Mouse (Mus musculus) urinary bladder, postnatal 36 days (tissue): ENCODE measurements around the gene Chp1.
"Not testable (repeated sequence)": the region's sequence is repeated elsewhere in the genome, so short reads cannot be mapped to it uniquely, and the experiment has no call there.

Experiments used
- DNase-seq, 2 experiments: peaks; one replicate each; pipeline ENCODE4 v3.0.0; 2022; ENCODE audit warnings: low spot score in 2 of 2, mixed read lengths in 1 of 2

Gene Chp1

GRCm38 (mm10) chr2:119547522-119548370 is at the start of gene Chp1, which contains the start of gene Exd1:
Gene Chp1, plus strand, starts transcription at chr2:119547697.
Gene Exd1, minus strand, starts transcription at chr2:119547627.
- DNase-seq: peak; percentile 97 to 99

- DNase-seq: no peak
Measured at GRCm38 (mm10) chr2:119498859-119499258, 48.6 kb upstream of the Chp1 start.

GRCm38 (mm10) chr2:119500965-119501652 is 46.4 kb upstream of the Chp1 start:
- no peak for DNase-seq

GRCm38 (mm10) chr2:119507108-119507507 is 40.4 kb upstream of the Chp1 start:
- no peak for DNase-seq

- DNase-seq: not testable (repeated sequence)
Measured at GRCm38 (mm10) chr2:119508518-119508917, 39.0 kb upstream of the Chp1 start.

GRCm38 (mm10) chr2:119510856-119511255 is 36.6 kb upstream of the Chp1 start:
- no peak for DNase-seq

- DNase-seq: no peak
Measured at GRCm38 (mm10) chr2:119512292-119512691, 35.2 kb upstream of the Chp1 start.

GRCm38 (mm10) chr2:119514026-119514522 is 33.4 kb upstream of the Chp1 start:
- no peak for DNase-seq

- no peak for DNase-seq
Measured at GRCm38 (mm10) chr2:119516811-119517210, 30.7 kb upstream of the Chp1 start.

- DNase-seq: peak in 1 of 2 experiments; percentile 4
Measured at GRCm38 (mm10) chr2:119520550-119520949, 26.9 kb upstream of the Chp1 start.

- no peak for DNase-seq
Measured at GRCm38 (mm10) chr2:119523836-119524235, 23.7 kb upstream of the Chp1 start.

GRCm38 (mm10) chr2:119525422-119525821 is 22.1 kb upstream of the Chp1 start:
- DNase-seq: no peak

GRCm38 (mm10) chr2:119538802-119539201 is 8.7 kb upstream of the Chp1 start:
- no peak for DNase-seq

GRCm38 (mm10) chr2:119542106-119542505 is 5.4 kb upstream of the Chp1 start:
- DNase-seq: peak; percentile 31 to 66

- DNase-seq: no peak
Measured at GRCm38 (mm10) chr2:119543656-119544055, 3.8 kb upstream of the Chp1 start.

- DNase-seq: peak; percentile 83 to 91
Measured at GRCm38 (mm10) chr2:119546848-119547521, 512 bp upstream of the Chp1 start.

GRCm38 (mm10) chr2:119548371-119548660 is 819 bp downstream of the Chp1 start:
- no peak for DNase-seq

- no peak for DNase-seq
Measured at GRCm38 (mm10) chr2:119548691-119549090, 1.2 kb downstream of the Chp1 start.

- no peak for DNase-seq
Measured at GRCm38 (mm10) chr2:119549678-119550077, 2.2 kb downstream of the Chp1 start.

- DNase-seq: no peak
Measured at GRCm38 (mm10) chr2:119558039-119558438, 10.5 kb downstream of the Chp1 start.

- DNase-seq: peak in 1 of 2 experiments; percentile 5
Measured at GRCm38 (mm10) chr2:119558737-119559340, 11.3 kb downstream of the Chp1 start.

- DNase-seq: no peak
Measured at GRCm38 (mm10) chr2:119561794-119562193, 14.3 kb downstream of the Chp1 start.
